Mouse (Mus musculus) MEL (cell line): ENCODE data around the gene Scg5.

ENCODE experiments used
- CTCF ChIP-seq, 3 experiments: IDR thresholded peaks in 2 of 3; conservative IDR thresholded peaks in 1 of 3; 2 replicates each; pipeline ENCODE4 v1.5.1; 2011 to 2012; ENCODE audit warnings: low read length in 3 of 3, low read depth in 2 of 3, mild to moderate bottlenecking in 2 of 3, improper control_type of control experiment in 1 of 3, inconsistent platforms in 1 of 3, mixed read lengths in 1 of 3, moderate library complexity in 1 of 3; ENCODE audit not compliant: control insufficient read depth in 1 of 3, insufficient read depth in 1 of 3, poor library complexity in 1 of 3, severe bottlenecking in 1 of 3
- ELF1 ChIP-seq: IDR thresholded peaks from 2 replicates; pipeline ENCODE4 v1.6.1; 2014; ENCODE audit warnings: low read depth, mild to moderate bottlenecking, inconsistent platforms, low read length, improper control_type of control experiment, moderate library complexity
- EP300 ChIP-seq, 2 experiments: IDR thresholded peaks; 2 replicates each; pipeline ENCODE4 v1.6.1; 2011; ENCODE audit warnings: improper control_type of control experiment in 2 of 2, low read length in 2 of 2, low read depth in 1 of 2, mild to moderate bottlenecking in 1 of 2
- ETS1 ChIP-seq: IDR thresholded peaks from 2 replicates; pipeline ENCODE4 v1.6.1; 2012; ENCODE audit warnings: low read depth, mild to moderate bottlenecking, inconsistent platforms, low read length, improper control_type of control experiment, moderate library complexity
- GABPA ChIP-seq: IDR thresholded peaks from 2 replicates; pipeline ENCODE4 v1.6.1; 2012; ENCODE audit warnings: low read depth, mild to moderate bottlenecking, inconsistent platforms, low read length, improper control_type of control experiment, moderate library complexity
- HCFC1 ChIP-seq: IDR thresholded peaks from 2 replicates; pipeline ENCODE4 v1.6.1; 2012; ENCODE audit warnings: low read depth, mild to moderate bottlenecking, inconsistent platforms, low read length, improper control_type of control experiment, moderate library complexity
- KAT2A ChIP-seq: conservative IDR thresholded peaks from 2 replicates; pipeline ENCODE4 v1.6.1; 2012; ENCODE audit warnings: low read depth, low read length, improper control_type of control experiment, inconsistent platforms
- MXI1 ChIP-seq: IDR thresholded peaks from 2 replicates; pipeline ENCODE4 v1.6.1; 2011; ENCODE audit warnings: mild to moderate bottlenecking, low read depth, low read length, improper control_type of control experiment
- NELFE ChIP-seq: IDR thresholded peaks from 2 replicates; pipeline ENCODE4 v1.6.1; 2011; ENCODE audit warnings: low read depth, low read length, improper control_type of control experiment
- POLR2A ChIP-seq, 2 experiments: IDR thresholded peaks; 2 replicates each; pipeline ENCODE4 v1.6.1; 2011 to 2012; ENCODE audit warnings: low read length in 2 of 2, mild to moderate bottlenecking in 2 of 2, control low read depth in 1 of 2, improper control_type of control experiment in 1 of 2, low read depth in 1 of 2, moderate library complexity in 1 of 2; ENCODE audit not compliant: control insufficient read depth in 1 of 2, insufficient read depth in 1 of 2, poor library complexity in 1 of 2
- POLR2AphosphoS5 ChIP-seq: IDR thresholded peaks from 2 replicates; pipeline ENCODE4 v1.6.1; 2012; ENCODE audit warnings: low read depth, borderline replicate concordance, mild to moderate bottlenecking, inconsistent platforms, low read length, moderate library complexity, mixed read lengths
- USF1 ChIP-seq: IDR thresholded peaks from 2 replicates; pipeline ENCODE4 v1.6.1; 2014; ENCODE audit warnings: low read depth, mild to moderate bottlenecking, inconsistent platforms, low read length, improper control_type of control experiment, moderate library complexity

DNA sequence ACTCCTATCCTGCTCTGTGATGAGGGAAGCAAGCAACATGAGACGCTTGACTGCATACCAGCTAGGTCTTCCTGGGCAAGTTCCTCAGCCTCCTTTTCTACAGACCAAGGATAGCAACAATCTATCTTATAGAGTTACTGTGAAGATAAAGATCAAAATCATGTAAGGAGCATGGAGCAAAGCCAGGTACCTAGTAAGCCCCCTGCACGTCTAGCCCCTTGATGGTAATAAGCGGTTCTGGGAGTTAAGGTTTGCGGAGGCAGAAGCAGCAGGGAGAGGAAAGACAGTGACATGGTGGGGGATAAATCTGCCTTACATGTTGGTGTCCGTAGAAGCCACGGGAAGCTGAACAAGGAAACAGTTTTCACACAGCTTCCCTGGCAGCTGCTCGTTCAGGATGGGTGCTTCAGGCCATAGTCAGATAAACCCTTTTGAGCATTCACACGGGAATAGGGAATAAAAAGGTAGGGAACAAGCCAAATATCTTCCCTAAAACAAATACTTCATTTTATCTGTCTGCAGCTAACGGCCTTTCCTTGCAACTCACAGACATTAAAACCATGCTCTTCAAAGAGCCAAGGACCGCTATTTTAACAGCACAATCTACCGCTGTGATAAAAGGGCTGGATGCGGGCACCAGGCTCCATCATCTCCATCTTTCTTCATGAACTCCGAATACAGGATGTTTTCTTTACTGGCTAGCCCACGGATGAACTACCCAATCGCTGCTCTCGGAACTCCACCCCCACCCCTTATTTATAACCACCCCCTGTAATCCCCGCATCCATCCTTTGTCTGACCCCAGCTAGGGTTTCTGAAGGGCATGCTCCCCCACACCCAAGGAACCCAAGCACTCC lies 607 bp downstream of the Scg5 start:
- TF ChIP-seq NELFE, result no peak
- no peak for TF ChIP-seq CTCF (IDR thresholded peaks at IDR 0.05 in 2 of 3, conservative IDR thresholded peaks at IDR 0.05 in 1 of 3; ENCODE audit: control insufficient read depth in 1 of 3, insufficient read depth in 1 of 3, low read depth in 2 of 3, low read length in 3 of 3, poor library complexity in 1 of 3, severe bottlenecking in 1 of 3)
- no peak for TF ChIP-seq ETS1
- TF ChIP-seq POLR2A (IDR thresholded peaks at IDR 0.05; ENCODE audit: control insufficient read depth in 1 of 2, insufficient read depth in 1 of 2, low read depth in 1 of 2, low read length in 2 of 2, poor library complexity in 1 of 2), result no peak
- no peak for TF ChIP-seq GABPA
- no peak for TF ChIP-seq EP300 (IDR thresholded peaks at IDR 0.05; ENCODE audit: low read depth in 1 of 2, low read length in 2 of 2)
- no peak for TF ChIP-seq POLR2AphosphoS5
- no peak for TF ChIP-seq USF1
- TF ChIP-seq HCFC1, result no peak
- no peak for TF ChIP-seq ELF1
- no peak for TF ChIP-seq MXI1
- no peak for TF ChIP-seq KAT2A
